Mouse (Mus musculus) midbrain, embryonic 13.5 days (tissue): Measurements from ENCODE around the gene Proca1. TPM values are rescaled to one million over a fixed set of nuclear protein-coding genes. Genes with fewer than 3 reads are reported as not detected.

Source experiments
- ATAC-seq: fragments of 200-750 bp; cut with Nextera tagmentation; 2 replicates; pipeline ENCODE4 v1.8.0; 2017; ENCODE audit warnings: mild to moderate bottlenecking, moderate TSS enrichment, moderate library complexity
- H3K27ac ChIP-seq: fragments of 300-500 bp; sonication (generic); 2 replicates; pipeline ENCODE4 v1.5.1; 2015; ENCODE audit warnings: inconsistent platforms, mild to moderate bottlenecking, moderate library complexity
- H3K27me3 ChIP-seq: fragments of 300-500 bp; sonication (generic); 2 replicates; pipeline ENCODE4 v1.6.1; 2015; ENCODE audit warnings: mild to moderate bottlenecking, inconsistent platforms
- H3K36me3 ChIP-seq: fragments of 300-500 bp; sonication (generic); 2 replicates; pipeline ENCODE4 v1.6.1; 2015; ENCODE audit warnings: mild to moderate bottlenecking, inconsistent platforms
- H3K4me1 ChIP-seq: fragments of 300-500 bp; sonication (generic); replicated peaks from 2 replicates; pipeline ENCODE4 v1.6.1; 2015; ENCODE audit warnings: inconsistent platforms
- H3K4me2 ChIP-seq: fragments of 300-500 bp; sonication (generic); replicated peaks from 2 replicates; pipeline ENCODE4 v1.6.1; 2015; ENCODE audit warnings: moderate library complexity, mild to moderate bottlenecking, inconsistent platforms
- H3K4me3 ChIP-seq: fragments of 300-500 bp; sonication (generic); replicated peaks from 2 replicates; pipeline ENCODE4 v1.5.1; 2015; ENCODE audit warnings: mild to moderate bottlenecking, inconsistent platforms
- H3K9ac ChIP-seq: fragments of 300-500 bp; sonication (generic); replicated peaks from 2 replicates; pipeline ENCODE4 v1.6.1; 2015; ENCODE audit warnings: mild to moderate bottlenecking, inconsistent platforms
- H3K9me3 ChIP-seq: fragments of 300-500 bp; sonication (generic); 2 replicates; pipeline ENCODE4 v1.6.1; 2016; ENCODE audit warnings: mild to moderate bottlenecking, inconsistent platforms
- WGBS: fragments of 180-500 bp; shearing (Covaris S2); methylation state at CpG from one replicate; pipeline ENCODE4 v1.1.7; 2015; 5-methylcytosine and 5-hydroxymethylcytosine counted together
- polyA plus RNA-seq: library from polyadenylated mRNA; unstranded; fragments of >200 nt; fragmentation: Nextera tagmentation; extraction: Ambion mirVana; gene quantifications from 2 replicates; pipeline ENCODE4 v1.2.1, GENCODE M21; 2015

Gene Proca1
- polyA plus RNA-seq, 1 experiment from 2014 or later: 2.2 TPM

GRCm38 (mm10) chr11:78160171-78160570 lies 33.0 kb upstream of the Proca1 start:
- no peak overlapping the region for H3K4me2 ChIP-seq
- H3K4me3 ChIP-seq: no peak overlapping the region
- 89% methylated on average over 18 of the region's 18 CpGs for WGBS
- H3K36me3 ChIP-seq: peaks cover 73% of the 10 kb centered on the region
- no peak overlapping the region for H3K27ac ChIP-seq
- ATAC-seq: no peak
- no peaks in the 10 kb centered on the region for H3K27me3 ChIP-seq
- peaks cover 43% of the 10 kb centered on the region for H3K4me1 ChIP-seq
- H3K9ac ChIP-seq: no peak overlapping the region
- no peaks in the 10 kb centered on the region for H3K9me3 ChIP-seq

- H3K4me1 ChIP-seq: peaks cover 45% of the 10 kb centered on the region
- 88% methylated on average over 3 of the region's 3 CpGs for WGBS
Observed at GRCm38 (mm10) chr11:78160675-78161074, 32.5 kb upstream of the Proca1 start.

GRCm38 (mm10) chr11:78161169-78161568 lies 32.0 kb upstream of the Proca1 start:
- 92% methylated on average over 14 of the region's 14 CpGs for WGBS
- ATAC-seq: no peak

More at GRCm38 (mm10) chr11:78160675-78161074, 32.5 kb upstream of the Proca1 start:
- H3K27me3 ChIP-seq: no peaks in the 10 kb centered on the region
- no peak overlapping the region for H3K4me2 ChIP-seq
- H3K9me3 ChIP-seq: no peaks in the 10 kb centered on the region
- ATAC-seq: no peak
- H3K27ac ChIP-seq: no peak overlapping the region
- H3K9ac ChIP-seq: no peak overlapping the region
- H3K36me3 ChIP-seq: peaks cover 69% of the 10 kb centered on the region
- no peak overlapping the region for H3K4me3 ChIP-seq

GRCm38 (mm10) chr11:78161968-78162367 lies 31.2 kb upstream of the Proca1 start:
- Histone ChIP-seq H3K27ac (peak overlapping the region; percentile 99), H3K4me3 (peak overlapping the region; percentile 100), H3K4me2 (peak overlapping the region; percentile 84), H3K36me3 (peaks cover 60% of the 10 kb centered on the region), H3K27me3 (no peaks in the 10 kb centered on the region), H3K9me3 (no peaks in the 10 kb centered on the region), H3K9ac (0 out of 2 replicates have a peak overlapping the region, but pooled peaks have one; percentile 36), H3K4me1 (peaks cover 56% of the 10 kb centered on the region)
- WGBS: 68% methylated on average over 4 of the region's 4 CpGs
- no peak for ATAC-seq

More at GRCm38 (mm10) chr11:78161169-78161568, 32.0 kb upstream of the Proca1 start:
- Histone ChIP-seq H3K36me3 (peaks cover 67% of the 10 kb centered on the region), H3K27me3 (no peaks in the 10 kb centered on the region), H3K9ac (no peak overlapping the region), H3K4me2 (no peak overlapping the region), H3K27ac (no peak overlapping the region), H3K9me3 (no peaks in the 10 kb centered on the region), H3K4me3 (no peak overlapping the region), H3K4me1 (peaks cover 50% of the 10 kb centered on the region)

GRCm38 (mm10) chr11:78162504-78162903 lies 30.7 kb upstream of the Proca1 start:
- peak overlapping the region; percentile 99 for H3K9ac ChIP-seq
- peaks cover 54% of the 10 kb centered on the region for H3K4me1 ChIP-seq
- ATAC-seq: no peak
- peaks cover 56% of the 10 kb centered on the region for H3K36me3 ChIP-seq
- H3K27ac ChIP-seq: peak overlapping the region; percentile 99
- H3K4me2 ChIP-seq: peak overlapping the region; percentile 84
- WGBS: 41% methylated on average over 6 of the region's 6 CpGs
- peak overlapping the region; percentile 100 for H3K4me3 ChIP-seq
- no peaks in the 10 kb centered on the region for H3K9me3 ChIP-seq
- H3K27me3 ChIP-seq: 0 out of 2 replicates have a peak, but pooled peaks cover 3% of the 10 kb centered on the region

GRCm38 (mm10) chr11:78163045-78163444 lies 30.1 kb upstream of the Proca1 start:
- Histone ChIP-seq H3K27me3 (0 out of 2 replicates have a peak, but pooled peaks cover 3% of the 10 kb centered on the region), H3K9me3 (no peaks in the 10 kb centered on the region), H3K4me1 (peaks cover 51% of the 10 kb centered on the region), H3K36me3 (peaks cover 51% of the 10 kb centered on the region), H3K27ac (peak overlapping the region; percentile 99), H3K4me2 (peak overlapping the region; percentile 84), H3K9ac (peak overlapping the region; percentile 99), H3K4me3 (peak overlapping the region; percentile 100)
- 79% methylated on average over 2 of the region's 2 CpGs for WGBS
- ATAC-seq: no peak

GRCm38 (mm10) chr11:78163681-78164603 lies 29.2 kb upstream of the Proca1 start:
- peak overlapping the region; percentile 84 for H3K4me2 ChIP-seq
- peak; percentile 62 for ATAC-seq
- 1% methylated on average over 22 of the region's 22 CpGs for WGBS

GRCm38 (mm10) chr11:78164604-78164923 lies 28.6 kb upstream of the Proca1 start:
- Histone ChIP-seq H3K27ac (peak overlapping the region; percentile 99), H3K4me1 (peaks cover 46% of the 10 kb centered on the region), H3K4me2 (peak overlapping the region; percentile 84), H3K9me3 (no peaks in the 10 kb centered on the region), H3K4me3 (peak overlapping the region; percentile 100), H3K36me3 (peaks cover 36% of the 10 kb centered on the region), H3K9ac (peak overlapping the region; percentile 99), H3K27me3 (0 out of 2 replicates have a peak, but pooled peaks cover 3% of the 10 kb centered on the region)
- 0% methylated on average over 14 of the region's 14 CpGs for WGBS
- ATAC-seq: peak; percentile 2

More at GRCm38 (mm10) chr11:78163681-78164603, 29.2 kb upstream of the Proca1 start:
- no peaks in the 10 kb centered on the region for H3K9me3 ChIP-seq
- peak overlapping the region; percentile 99 for H3K27ac ChIP-seq
- 0 out of 2 replicates have a peak, but pooled peaks cover 3% of the 10 kb centered on the region for H3K27me3 ChIP-seq
- H3K4me1 ChIP-seq: peaks cover 50% of the 10 kb centered on the region
- H3K36me3 ChIP-seq: peaks cover 42% of the 10 kb centered on the region
- H3K4me3 ChIP-seq: peak overlapping the region; percentile 100
- H3K9ac ChIP-seq: peak overlapping the region; percentile 99

- H3K9ac ChIP-seq: peak within 1 kb of the TSS; percentile 99
- H3K27ac ChIP-seq: peak within 1 kb of the TSS; percentile 99
- H3K4me1 ChIP-seq: peaks cover 45% of the 10 kb centered on the region
- peaks cover 31% of the 10 kb centered on the region for H3K36me3 ChIP-seq
- H3K27me3 ChIP-seq: 0 out of 2 replicates have a peak, but pooled peaks cover 3% of the 10 kb centered on the region
- peak within 1 kb of the TSS; percentile 100 for H3K4me3 ChIP-seq
- WGBS: under 1% methylated on average over 61 of the region's 78 CpGs
- H3K4me2 ChIP-seq: peak within 1 kb of the TSS; percentile 84
- peak; percentile 81 for ATAC-seq
- H3K9me3 ChIP-seq: no peaks in the 10 kb centered on the region
Observed at GRCm38 (mm10) chr11:78164924-78165760, 28.1 kb upstream of the Proca1 start, which contains the start of gene Traf4. Gene Traf4, minus strand, starts transcription at chr11:78165589.

GRCm38 (mm10) chr11:78165761-78166109 lies 27.5 kb upstream of the Proca1 start:
- peak; percentile 28 for ATAC-seq
- Histone ChIP-seq H3K27ac (peak overlapping the region; percentile 99), H3K4me3 (peak overlapping the region; percentile 100), H3K9ac (peak overlapping the region; percentile 99), H3K27me3 (0 out of 2 replicates have a peak, but pooled peaks cover 3% of the 10 kb centered on the region), H3K9me3 (no peaks in the 10 kb centered on the region), H3K4me2 (peak overlapping the region; percentile 84), H3K4me1 (peaks cover 43% of the 10 kb centered on the region), H3K36me3 (peaks cover 25% of the 10 kb centered on the region)
- WGBS: 3% methylated on average over 16 of the region's 16 CpGs

- H3K27ac ChIP-seq: peak overlapping the region; percentile 99; the same call in 1 of the 2 replicates
Observed at GRCm38 (mm10) chr11:78166161-78166560, 27.0 kb upstream of the Proca1 start.

More at GRCm38 (mm10) chr11:78166161-78166560, 27.0 kb upstream of the Proca1 start:
- Histone ChIP-seq H3K9me3 (no peaks in the 10 kb centered on the region), H3K9ac (peak overlapping the region; percentile 99; the same call in 1 of the 2 replicates), H3K4me3 (peak overlapping the region; percentile 100), H3K36me3 (peaks cover 20% of the 10 kb centered on the region), H3K4me2 (peak overlapping the region; percentile 84), H3K4me1 (peaks cover 38% of the 10 kb centered on the region), H3K27me3 (0 out of 2 replicates have a peak, but pooled peaks cover 3% of the 10 kb centered on the region)
- ATAC-seq: no peak
- whole genome bisulfite sequencing: 50% methylated on average over 4 of the region's 4 CpGs
